Mouse (Mus musculus) hindbrain, embryonic 16.5 days (tissue): ENCODE measurements around the gene Guca1b. TPM values are rescaled to one million over a fixed set of nuclear protein-coding genes. Genes with fewer than 3 reads are reported as not detected.

Experiments
- ATAC-seq: fragments of 200-750 bp; cut with Nextera tagmentation; 2 replicates; pipeline ENCODE4 v1.8.0; 2017; ENCODE audit warnings: moderate TSS enrichment, moderate library complexity
- H3K27ac ChIP-seq: fragments of 300-500 bp; sonication (generic); 2 replicates; pipeline ENCODE4 v1.5.1; 2014; ENCODE audit warnings: low read depth, mild to moderate bottlenecking, control low read depth, low read length, moderate library complexity
- H3K27me3 ChIP-seq: fragments of 300-500 bp; sonication (generic); replicated peaks from 2 replicates; pipeline ENCODE4 v1.6.1; 2014; ENCODE audit warnings: low read length; ENCODE audit not compliant: control insufficient read depth, insufficient read depth
- H3K36me3 ChIP-seq: fragments of 300-500 bp; sonication (generic); 2 replicates; pipeline ENCODE4 v1.6.1; 2014; ENCODE audit warnings: mild to moderate bottlenecking, low read length, moderate library complexity, mixed read lengths; ENCODE audit not compliant: control insufficient read depth, insufficient read depth
- H3K4me1 ChIP-seq: fragments of 300-500 bp; sonication (generic); 2 replicates; pipeline ENCODE4 v1.6.1; 2014; ENCODE audit warnings: low read depth, low read length; ENCODE audit not compliant: control insufficient read depth, insufficient read depth
- H3K4me2 ChIP-seq: fragments of 300-500 bp; sonication (generic); 2 replicates; pipeline ENCODE4 v1.6.1; 2014; ENCODE audit warnings: mild to moderate bottlenecking, low read length, control low read depth, moderate library complexity
- H3K4me3 ChIP-seq: fragments of 300-500 bp; sonication (generic); 2 replicates; pipeline ENCODE4 v1.5.1; 2014; ENCODE audit warnings: mild to moderate bottlenecking, low read length, control low read depth, moderate library complexity
- H3K9ac ChIP-seq: fragments of 300-500 bp; sonication (generic); 2 replicates; pipeline ENCODE4 v1.6.1; 2014; ENCODE audit warnings: low read depth, mild to moderate bottlenecking, control low read depth, low read length, moderate library complexity
- H3K9me3 ChIP-seq: fragments of 300-500 bp; sonication (generic); 2 replicates; pipeline ENCODE4 v1.6.1; 2014; ENCODE audit warnings: mild to moderate bottlenecking, low read length, moderate library complexity; ENCODE audit not compliant: control insufficient read depth
- WGBS: fragments of 180-500 bp; shearing (Covaris S2); extraction: QIAGEN DNeasy Blood & Tissue Kit; methylation state at CpG from one replicate; pipeline ENCODE4 v1.1.7; 2014; 5-methylcytosine and 5-hydroxymethylcytosine counted together
- polyA plus RNA-seq: library from polyadenylated mRNA; unstranded; fragments of >200 nt; fragmentation: Nextera tagmentation; extraction: Ambion mirVana; gene quantifications from 2 replicates; pipeline ENCODE4 v1.2.1, GENCODE M21; 2015

The Guca1b gene
- polyA plus RNA-seq, 1 experiment from 2014 or later: 0.81 TPM

GRCm38 (mm10) chr17:47441296-47442051 is 56.3 kb downstream of the Guca1b start:
- no peak overlapping the region for H3K4me2 ChIP-seq

GRCm38 (mm10) chr17:47442271-47442670 is 57.1 kb downstream of the Guca1b start:
- no peaks in the 10 kb centered on the region for H3K36me3 ChIP-seq
- H3K9me3 ChIP-seq: no peaks in the 10 kb centered on the region
- H3K4me2 ChIP-seq: no peak overlapping the region
- peaks cover 8% of the 10 kb centered on the region for H3K27me3 ChIP-seq
- no peak overlapping the region for H3K9ac ChIP-seq
- peaks cover 6% of the 10 kb centered on the region; the same call in 1 of the 2 replicates for H3K4me1 ChIP-seq
- WGBS: 88% methylated on average over 3 of the region's 3 CpGs
- H3K27ac ChIP-seq: no peak overlapping the region
- no peak for ATAC-seq
- H3K4me3 ChIP-seq: no peak overlapping the region

More at GRCm38 (mm10) chr17:47441296-47442051, 56.3 kb downstream of the Guca1b start:
- peaks cover 8% of the 10 kb centered on the region for H3K4me1 ChIP-seq
- 73% methylated on average over 19 of the region's 19 CpGs for WGBS
- no peak overlapping the region for H3K27ac ChIP-seq
- H3K9ac ChIP-seq: no peak overlapping the region
- H3K9me3 ChIP-seq: no peaks in the 10 kb centered on the region
- no peak overlapping the region for H3K4me3 ChIP-seq
- H3K36me3 ChIP-seq: no peaks in the 10 kb centered on the region
- ATAC-seq: no peak
- peaks cover 11% of the 10 kb centered on the region for H3K27me3 ChIP-seq

Other genes starting within 250 kb of the Guca1b start
- 67.0 and 72.1 TPM in 2 replicates for gene Mrps10, start 16.5 kb upstream of the Guca1b start, polyA plus RNA-seq
- gene Guca1a, start 15.2 kb downstream of the Guca1b start, polyA plus RNA-seq: 0.66 and 0.80 TPM in 2 replicates
- 0.11 and 0.42 TPM in 2 replicates for gene AI661453, start 51.2 kb downstream of the Guca1b start, polyA plus RNA-seq
- gene 1700001C19Rik, start 52.0 kb downstream of the Guca1b start, polyA plus RNA-seq: 0.62 and 1.1 TPM in 2 replicates
- 20.0 and 20.5 TPM in 2 replicates for gene Taf8, start 116.9 kb downstream of the Guca1b start, polyA plus RNA-seq
- gene Ccnd3, start 119.7 kb downstream of the Guca1b start, polyA plus RNA-seq: 81.7 and 99.9 TPM in 2 replicates
- gene Bysl, start 226.1 kb downstream of the Guca1b start, polyA plus RNA-seq: 35.5 and 37.8 TPM in 2 replicates
- gene Med20, start 226.2 kb downstream of the Guca1b start, polyA plus RNA-seq: 43.7 and 45.3 TPM in 2 replicates
- gene Gm20517, start 226.2 kb downstream of the Guca1b start, polyA plus RNA-seq: 1.7 and 1.9 TPM in 2 replicates
- 5.2 TPM in 2 replicates for gene Usp49, start 245.3 kb downstream of the Guca1b start, polyA plus RNA-seq